Mouse (Mus musculus) liver, embryonic 15.5 days (tissue): ENCODE results near the gene Atp1a1. TPM values are rescaled to one million over a fixed set of nuclear protein-coding genes. Genes with fewer than 3 reads are reported as not detected.

Experiments used
- ATAC-seq: fragments of 200-750 bp; cut with Nextera tagmentation; 2 replicates; pipeline ENCODE4 v1.8.0; 2017; ENCODE audit warnings: moderate number of reproducible peaks, mild to moderate bottlenecking, moderate library complexity; ENCODE audit not compliant: insufficient read depth
- H3K27ac ChIP-seq: fragments of 300-500 bp; sonication (generic); replicated peaks from 2 replicates; pipeline ENCODE4 v1.5.1; 2015; ENCODE audit warnings: mild to moderate bottlenecking, inconsistent platforms
- H3K27me3 ChIP-seq: fragments of 300-500 bp; sonication (generic); 2 replicates; pipeline ENCODE4 v1.6.1; 2015; ENCODE audit warnings: mild to moderate bottlenecking, inconsistent platforms
- H3K36me3 ChIP-seq: fragments of 300-500 bp; sonication (generic); replicated peaks from 2 replicates; pipeline ENCODE4 v1.6.1; 2015; ENCODE audit warnings: moderate library complexity, mild to moderate bottlenecking, inconsistent platforms
- H3K4me1 ChIP-seq: fragments of 300-500 bp; sonication (generic); replicated peaks from 2 replicates; pipeline ENCODE4 v1.6.1; 2015; ENCODE audit warnings: inconsistent platforms
- H3K4me2 ChIP-seq: fragments of 300-500 bp; sonication (generic); 2 replicates; pipeline ENCODE4 v1.6.1; 2015; ENCODE audit warnings: moderate library complexity, mild to moderate bottlenecking, inconsistent platforms
- H3K4me3 ChIP-seq: fragments of 300-500 bp; sonication (generic); replicated peaks from 2 replicates; pipeline ENCODE4 v1.5.1; 2015; ENCODE audit warnings: mild to moderate bottlenecking, inconsistent platforms
- H3K9ac ChIP-seq: fragments of 300-500 bp; sonication (generic); 2 replicates; pipeline ENCODE4 v1.6.1; 2015; ENCODE audit warnings: moderate library complexity, mild to moderate bottlenecking, inconsistent platforms
- H3K9me3 ChIP-seq: fragments of 300-500 bp; sonication (generic); replicated peaks from 2 replicates; pipeline ENCODE4 v1.6.1; 2016; ENCODE audit warnings: inconsistent platforms
- WGBS: fragments of 180-500 bp; shearing (Covaris S2); methylation state at CpG from one replicate; pipeline ENCODE4 v1.1.7; 2015; ENCODE audit warnings: mixed read lengths; ENCODE audit not compliant: insufficient replicate concordance; 5-methylcytosine and 5-hydroxymethylcytosine counted together
- polyA plus RNA-seq: library from polyadenylated mRNA; unstranded; fragments of >200 nt; fragmentation: Nextera tagmentation; extraction: Ambion mirVana; gene quantifications from 2 replicates; pipeline ENCODE4 v1.2.1, GENCODE M21; 2015

Gene Atp1a1
- polyA plus RNA-seq, 1 experiment from 2014 or later, result 41.9 TPM

- Histone ChIP-seq H3K9me3 (no peaks in the 10 kb centered on the region), H3K27me3 (0 out of 2 replicates have a peak, but pooled peaks cover 4% of the 10 kb centered on the region), H3K4me2 (0 out of 2 replicates have a peak overlapping the region, but pooled peaks have one; percentile 2), H3K27ac (peak overlapping the region; percentile 8; the same call in 1 of the 2 replicates), H3K4me3 (no peak overlapping the region), H3K36me3 (peaks cover 8% of the 10 kb centered on the region), H3K9ac (no peak overlapping the region), H3K4me1 (peaks cover 82% of the 10 kb centered on the region)
- 20% methylated on average over 4 of the region's 4 CpGs for WGBS
- no peak for ATAC-seq
These were observed 4.4 kb downstream of the Atp1a1 start for GRCm38 (mm10) chr3:101599920-101600741.

- Histone ChIP-seq H3K4me2 (0 out of 2 replicates have a peak overlapping the region, but pooled peaks have one; percentile 2), H3K27me3 (no peaks in the 10 kb centered on the region)
These were observed 5.1 kb downstream of the Atp1a1 start for GRCm38 (mm10) chr3:101599191-101599919.

GRCm38 (mm10) chr3:101598231-101598905, 6.1 kb downstream of the Atp1a1 start:
- H3K9ac ChIP-seq, result no peak overlapping the region

More at GRCm38 (mm10) chr3:101599191-101599919, 5.1 kb downstream of the Atp1a1 start:
- Histone ChIP-seq H3K4me1 (peaks cover 78% of the 10 kb centered on the region), H3K36me3 (peaks cover 15% of the 10 kb centered on the region), H3K27ac (no peak overlapping the region), H3K4me3 (no peak overlapping the region), H3K9ac (no peak overlapping the region), H3K9me3 (no peaks in the 10 kb centered on the region)
- WGBS, result 76% methylated on average over 8 of the region's 8 CpGs
- ATAC-seq, result no peak

GRCm38 (mm10) chr3:101597317-101598096, 7.0 kb downstream of the Atp1a1 start:
- Histone ChIP-seq H3K4me1 (peaks cover 66% of the 10 kb centered on the region), H3K36me3 (peaks cover 34% of the 10 kb centered on the region)

More at GRCm38 (mm10) chr3:101598231-101598905, 6.1 kb downstream of the Atp1a1 start:
- ATAC-seq, result no peak
- 75% methylated on average over 4 of the region's 4 CpGs for WGBS
- H3K27ac ChIP-seq, result no peak overlapping the region; the same call in 1 of the 2 replicates
- H3K4me1 ChIP-seq, result peaks cover 74% of the 10 kb centered on the region
- no peaks in the 10 kb centered on the region for H3K9me3 ChIP-seq
- H3K36me3 ChIP-seq, result peaks cover 25% of the 10 kb centered on the region
- no peaks in the 10 kb centered on the region for H3K27me3 ChIP-seq
- H3K4me2 ChIP-seq, result no peak overlapping the region
- no peak overlapping the region for H3K4me3 ChIP-seq

GRCm38 (mm10) chr3:101596686-101597085, 7.8 kb downstream of the Atp1a1 start:
- Histone ChIP-seq H3K36me3 (peaks cover 42% of the 10 kb centered on the region), H3K9me3 (no peaks in the 10 kb centered on the region), H3K27me3 (no peaks in the 10 kb centered on the region), H3K4me2 (no peak overlapping the region), H3K4me1 (peaks cover 57% of the 10 kb centered on the region), H3K27ac (no peak overlapping the region), H3K9ac (no peak overlapping the region), H3K4me3 (no peak overlapping the region)
- WGBS, result 47% methylated on average over 8 of the region's 8 CpGs
- ATAC-seq, result 0 out of 2 replicates have a peak, but pooled peaks have one; percentile 32

More at GRCm38 (mm10) chr3:101597317-101598096, 7.0 kb downstream of the Atp1a1 start:
- Histone ChIP-seq H3K27ac (no peak overlapping the region), H3K9me3 (no peaks in the 10 kb centered on the region), H3K27me3 (no peaks in the 10 kb centered on the region), H3K9ac (no peak overlapping the region), H3K4me2 (no peak overlapping the region), H3K4me3 (no peak overlapping the region)
- WGBS, result 33% methylated on average over 10 of the region's 10 CpGs
- no peak for ATAC-seq

GRCm38 (mm10) chr3:101595866-101596630, 8.4 kb downstream of the Atp1a1 start:
- Histone ChIP-seq H3K9ac (no peak overlapping the region), H3K4me3 (no peak overlapping the region), H3K27ac (0 out of 2 replicates have a peak overlapping the region, but pooled peaks have one; percentile 25), H3K4me2 (no peak overlapping the region), H3K9me3 (no peaks in the 10 kb centered on the region), H3K27me3 (no peaks in the 10 kb centered on the region), H3K36me3 (peaks cover 48% of the 10 kb centered on the region), H3K4me1 (peaks cover 51% of the 10 kb centered on the region)
- no peak; the same call in 1 of the 2 replicates for ATAC-seq
- WGBS, result 75% methylated on average over 14 of the region's 14 CpGs

- H3K9ac ChIP-seq, result no peak overlapping the region
- H3K9me3 ChIP-seq, result no peaks in the 10 kb centered on the region
- peaks cover 40% of the 10 kb centered on the region for H3K4me1 ChIP-seq
- ATAC-seq, result no peak
- H3K4me3 ChIP-seq, result no peak overlapping the region
- H3K27me3 ChIP-seq, result no peaks in the 10 kb centered on the region
- H3K36me3 ChIP-seq, result peaks cover 59% of the 10 kb centered on the region
- WGBS, result 72% methylated on average over 5 of the region's 5 CpGs
- no peak overlapping the region for H3K27ac ChIP-seq
- H3K4me2 ChIP-seq, result no peak overlapping the region
These were observed 9.5 kb downstream of the Atp1a1 start for GRCm38 (mm10) chr3:101594982-101595381.

GRCm38 (mm10) chr3:101593266-101593651, 11.2 kb downstream of the Atp1a1 start:
- peaks cover 76% of the 10 kb centered on the region for H3K36me3 ChIP-seq
- WGBS, result 86% methylated on average over 7 of the region's 7 CpGs
- no peak overlapping the region for H3K27ac ChIP-seq
- ATAC-seq, result no peak
- H3K4me3 ChIP-seq, result no peak overlapping the region
- H3K27me3 ChIP-seq, result no peaks in the 10 kb centered on the region
- no peak overlapping the region for H3K9ac ChIP-seq
- no peaks in the 10 kb centered on the region for H3K9me3 ChIP-seq
- H3K4me2 ChIP-seq, result no peak overlapping the region
- H3K4me1 ChIP-seq, result peaks cover 24% of the 10 kb centered on the region

- no peaks in the 10 kb centered on the region for H3K9me3 ChIP-seq
- ATAC-seq, result no peak
- no peak overlapping the region for H3K27ac ChIP-seq
- H3K27me3 ChIP-seq, result no peaks in the 10 kb centered on the region
- H3K9ac ChIP-seq, result no peak overlapping the region
- H3K4me1 ChIP-seq, result peaks cover 17% of the 10 kb centered on the region
- 88% methylated on average over 21 of the region's 21 CpGs for WGBS
- peaks cover 83% of the 10 kb centered on the region for H3K36me3 ChIP-seq
- H3K4me3 ChIP-seq, result no peak overlapping the region
- no peak overlapping the region for H3K4me2 ChIP-seq
These were observed 11.9 kb downstream of the Atp1a1 start for GRCm38 (mm10) chr3:101592281-101593265.
